Mouse (Mus musculus) midbrain, embryonic 16.5 days (tissue): ENCODE data around the gene Ccnl2. TPM values are rescaled to one million over a fixed set of nuclear protein-coding genes. Genes with fewer than 3 reads are reported as not detected.
A peak's percentile ranks its signal among the peaks of the same experiment; 100 is the strongest.

Experiments
- ATAC-seq: fragments of 200-750 bp; cut with Nextera tagmentation; 2 replicates; pipeline ENCODE4 v1.8.0; 2017; ENCODE audit warnings: moderate TSS enrichment
- H3K27ac ChIP-seq: fragments of 300-500 bp; sonication (generic); 2 replicates; pipeline ENCODE4 v1.5.1; 2014; ENCODE audit warnings: mild to moderate bottlenecking, low read length, mixed read lengths
- H3K27me3 ChIP-seq: fragments of 300-500 bp; sonication (generic); 2 replicates; pipeline ENCODE4 v1.6.1; 2014; ENCODE audit warnings: low read depth, low read length, mixed read lengths; ENCODE audit not compliant: control insufficient read depth, insufficient read depth
- H3K36me3 ChIP-seq: fragments of 300-500 bp; sonication (generic); 2 replicates; pipeline ENCODE4 v1.6.1; 2014; ENCODE audit warnings: mild to moderate bottlenecking, low read length, moderate library complexity, mixed read lengths; ENCODE audit not compliant: control insufficient read depth, insufficient read depth
- H3K4me1 ChIP-seq: fragments of 300-500 bp; sonication (generic); 2 replicates; pipeline ENCODE4 v1.6.1; 2014; ENCODE audit warnings: mild to moderate bottlenecking, low read length, mixed read lengths; ENCODE audit not compliant: control insufficient read depth, insufficient read depth
- H3K4me2 ChIP-seq: fragments of 300-500 bp; sonication (generic); 2 replicates; pipeline ENCODE4 v1.6.1; 2014; ENCODE audit warnings: mild to moderate bottlenecking, low read length, mixed read lengths
- H3K4me3 ChIP-seq: fragments of 300-500 bp; sonication (generic); 2 replicates; pipeline ENCODE4 v1.5.1; 2014; ENCODE audit warnings: low read depth, mild to moderate bottlenecking, low read length, moderate library complexity, mixed read lengths
- H3K9ac ChIP-seq: fragments of 300-500 bp; sonication (generic); 2 replicates; pipeline ENCODE4 v1.6.1; 2014; ENCODE audit warnings: low read depth, low read length, mixed read lengths
- H3K9me3 ChIP-seq: fragments of 300-500 bp; sonication (generic); replicated peaks from 2 replicates; pipeline ENCODE4 v1.6.1; 2014; ENCODE audit warnings: mild to moderate bottlenecking, low read length, mixed read lengths; ENCODE audit not compliant: control insufficient read depth, poor library complexity, severe bottlenecking
- WGBS: fragments of 180-500 bp; shearing (Covaris S2); extraction: QIAGEN DNeasy Blood & Tissue Kit; methylation state at CpG from one replicate; pipeline ENCODE4 v1.1.7; 2014; 5-methylcytosine and 5-hydroxymethylcytosine counted together
- polyA plus RNA-seq: library from polyadenylated mRNA; unstranded; fragments of >200 nt; fragmentation: Nextera tagmentation; extraction: Ambion mirVana; gene quantifications from 2 replicates; pipeline ENCODE4 v1.2.1, GENCODE M21; 2015

Gene Ccnl2
- 148 and 154 TPM in 2 replicates for polyA plus RNA-seq

DNA sequence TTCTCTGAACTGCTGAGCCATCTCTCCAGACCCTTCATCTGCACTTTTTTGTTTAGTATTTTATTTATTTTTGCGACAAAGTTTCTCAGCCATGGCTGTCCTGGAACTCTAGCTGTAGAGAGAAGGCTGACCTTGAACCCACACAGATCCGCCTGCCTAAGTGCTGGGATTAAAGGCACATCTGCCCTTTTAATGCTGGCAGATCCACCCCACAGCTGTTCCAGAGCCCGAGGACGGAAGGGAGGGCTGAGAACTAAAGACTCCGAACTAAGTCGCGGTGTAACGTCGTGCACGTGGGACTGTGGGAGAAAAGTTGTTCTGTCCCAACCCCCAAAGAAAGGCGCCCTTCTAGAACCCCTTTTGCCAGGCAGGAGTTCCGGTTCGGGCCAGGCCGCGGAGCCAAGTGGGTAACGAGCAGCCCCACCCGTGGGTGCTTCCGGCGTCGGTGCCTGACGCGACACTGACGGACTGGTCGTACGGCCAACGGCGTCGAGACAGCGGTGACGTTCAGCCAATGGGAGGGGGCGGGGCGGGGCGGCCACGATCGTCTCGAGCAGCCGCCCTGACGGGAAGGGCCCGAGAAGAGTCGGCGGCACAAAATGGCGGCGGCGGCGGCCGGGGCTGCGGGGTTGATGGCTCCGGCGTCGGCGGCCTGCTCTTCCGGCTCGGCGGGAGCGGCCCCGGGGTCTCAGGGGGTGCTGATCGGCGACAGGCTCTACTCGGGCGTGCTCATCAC, at the start of gene Ccnl2:
Gene Ccnl2, plus strand, starts transcription at position 561 of the 736 bp plus-strand sequence.
- Histone ChIP-seq H3K4me2 (peak within 1 kb of the TSS; percentile 95), H3K36me3 (peaks cover 46% of the 10 kb centered on the region), H3K4me1 (peaks cover 21% of the 10 kb centered on the region), H3K9ac (peak within 1 kb of the TSS; percentile 98), H3K27ac (peak within 1 kb of the TSS; percentile 90), H3K9me3 (no peaks in the 10 kb centered on the region), H3K4me3 (peak within 1 kb of the TSS; percentile 83), H3K27me3 (no peaks in the 10 kb centered on the region)
- under 1% methylated on average over 51 of the region's 60 CpGs for WGBS
- peak; percentile 99 for ATAC-seq

DNA sequence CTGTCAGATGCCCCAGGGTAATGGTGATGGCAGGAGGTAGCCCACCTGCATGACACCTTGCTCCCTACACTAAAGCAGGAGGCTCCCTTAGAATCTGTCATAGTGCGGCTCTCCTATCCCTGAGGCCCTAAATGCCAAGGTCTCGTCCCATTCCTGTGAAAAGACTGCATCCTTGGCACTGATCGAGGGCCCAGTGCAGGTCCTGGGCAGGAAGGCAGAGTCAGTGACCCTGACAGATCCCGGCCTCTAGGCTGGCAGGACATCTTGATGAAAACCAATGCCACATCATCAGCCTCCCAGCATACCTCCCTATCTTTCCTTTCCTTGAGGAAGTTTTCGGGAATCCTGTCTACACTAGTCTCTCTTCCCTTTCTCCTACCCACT, 42.8 kb upstream of the Ccnl2 start:
- H3K36me3 ChIP-seq: no peaks in the 10 kb centered on the region
- no peak for ATAC-seq
- peaks cover 9% of the 10 kb centered on the region for H3K4me1 ChIP-seq
- H3K4me3 ChIP-seq: peak overlapping the region; percentile 46; the same call in 1 of the 2 replicates
- no peak overlapping the region for H3K27ac ChIP-seq
- peak overlapping the region; percentile 67 for H3K4me2 ChIP-seq
- no peaks in the 10 kb centered on the region for H3K9me3 ChIP-seq
- peaks cover 4% of the 10 kb centered on the region for H3K27me3 ChIP-seq
- WGBS: 60% methylated on average over 5 of the region's 5 CpGs
- peak overlapping the region; percentile 76 for H3K9ac ChIP-seq

GRCm38 (mm10) chr4:155769880-155770512, 42.3 kb upstream of the Ccnl2 start:
- Histone ChIP-seq H3K27me3 (peaks cover 4% of the 10 kb centered on the region), H3K4me3 (peak overlapping the region; percentile 46), H3K36me3 (no peaks in the 10 kb centered on the region), H3K27ac (peak overlapping the region; percentile 28), H3K4me2 (peak overlapping the region; percentile 67), H3K9me3 (no peaks in the 10 kb centered on the region), H3K4me1 (peaks cover 11% of the 10 kb centered on the region), H3K9ac (peak overlapping the region; percentile 76)
- ATAC-seq: peak; percentile 79
- WGBS: 1% methylated on average over 38 of the region's 39 CpGs

DNA sequence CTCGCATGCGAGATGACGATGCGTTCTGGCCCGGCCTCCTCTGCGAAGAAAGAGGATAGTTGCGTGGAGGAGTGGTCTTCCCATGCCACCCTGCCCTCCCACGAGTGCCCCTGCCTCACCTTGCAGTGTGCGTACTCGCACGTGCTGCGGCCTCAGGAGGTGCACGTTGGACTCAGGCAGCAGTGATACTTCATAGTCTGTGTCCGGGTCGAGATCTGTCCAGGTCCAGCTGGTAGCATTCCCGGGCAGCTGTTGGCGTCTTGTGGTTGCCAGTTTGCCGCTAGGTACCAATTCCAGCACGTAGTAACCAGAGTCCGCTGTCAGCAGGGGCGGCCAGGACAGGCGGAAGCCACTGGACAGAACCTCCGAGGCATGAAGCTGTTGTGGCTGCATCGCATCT, 41.7 kb upstream of the Ccnl2 start:
- Histone ChIP-seq H3K9me3 (no peaks in the 10 kb centered on the region), H3K9ac (peak overlapping the region; percentile 76), H3K36me3 (no peaks in the 10 kb centered on the region), H3K4me3 (peak overlapping the region; percentile 46), H3K27me3 (peaks cover 4% of the 10 kb centered on the region), H3K4me1 (peaks cover 15% of the 10 kb centered on the region), H3K4me2 (peak overlapping the region; percentile 67), H3K27ac (peak overlapping the region; percentile 28; the same call in 1 of the 2 replicates)
- 36% methylated on average over 24 of the region's 24 CpGs for WGBS
- ATAC-seq: peak; percentile 7; the same call in 1 of the 2 replicates

- Histone ChIP-seq H3K4me1 (peaks cover 15% of the 10 kb centered on the region), H3K27me3 (peaks cover 4% of the 10 kb centered on the region), H3K36me3 (no peaks in the 10 kb centered on the region), H3K27ac (no peak overlapping the region), H3K9me3 (no peaks in the 10 kb centered on the region), H3K9ac (no peak overlapping the region), H3K4me3 (no peak overlapping the region), H3K4me2 (no peak overlapping the region)
- ATAC-seq: no peak
- WGBS: 90% methylated on average over 2 of the region's 2 CpGs
Measured at GRCm38 (mm10) chr4:155771706-155772105, 40.6 kb upstream of the Ccnl2 start.

DNA sequence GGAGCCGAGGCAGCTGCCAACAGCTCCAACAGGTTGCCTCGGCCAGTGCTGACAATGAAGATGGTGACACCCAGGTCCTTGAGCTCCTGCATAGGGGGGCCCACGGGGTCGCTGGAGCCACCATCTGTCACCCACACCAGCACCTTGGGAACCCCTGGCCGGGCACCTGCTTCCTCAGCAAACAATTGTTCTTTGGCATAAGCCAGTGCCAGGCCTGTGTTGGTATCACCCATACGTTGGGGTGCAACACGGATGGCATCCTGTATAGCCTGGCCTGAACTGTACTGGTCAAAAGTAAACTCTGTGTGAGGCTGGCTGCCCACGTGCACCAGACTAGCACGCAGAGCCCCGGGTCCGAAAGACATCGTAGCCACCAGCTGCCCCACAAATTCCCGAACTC, 39.5 kb upstream of the Ccnl2 start:
- H3K9me3 ChIP-seq: no peaks in the 10 kb centered on the region
- peaks cover 15% of the 10 kb centered on the region for H3K4me1 ChIP-seq
- ATAC-seq: no peak
- WGBS: 86% methylated on average over 13 of the region's 13 CpGs
- H3K9ac ChIP-seq: peak overlapping the region; percentile 21; the same call in 1 of the 2 replicates
- H3K4me2 ChIP-seq: peak overlapping the region; percentile 12; the same call in 1 of the 2 replicates
- no peak overlapping the region for H3K4me3 ChIP-seq
- no peak overlapping the region for H3K27ac ChIP-seq
- peaks cover 4% of the 10 kb centered on the region for H3K27me3 ChIP-seq
- no peaks in the 10 kb centered on the region for H3K36me3 ChIP-seq

DNA sequence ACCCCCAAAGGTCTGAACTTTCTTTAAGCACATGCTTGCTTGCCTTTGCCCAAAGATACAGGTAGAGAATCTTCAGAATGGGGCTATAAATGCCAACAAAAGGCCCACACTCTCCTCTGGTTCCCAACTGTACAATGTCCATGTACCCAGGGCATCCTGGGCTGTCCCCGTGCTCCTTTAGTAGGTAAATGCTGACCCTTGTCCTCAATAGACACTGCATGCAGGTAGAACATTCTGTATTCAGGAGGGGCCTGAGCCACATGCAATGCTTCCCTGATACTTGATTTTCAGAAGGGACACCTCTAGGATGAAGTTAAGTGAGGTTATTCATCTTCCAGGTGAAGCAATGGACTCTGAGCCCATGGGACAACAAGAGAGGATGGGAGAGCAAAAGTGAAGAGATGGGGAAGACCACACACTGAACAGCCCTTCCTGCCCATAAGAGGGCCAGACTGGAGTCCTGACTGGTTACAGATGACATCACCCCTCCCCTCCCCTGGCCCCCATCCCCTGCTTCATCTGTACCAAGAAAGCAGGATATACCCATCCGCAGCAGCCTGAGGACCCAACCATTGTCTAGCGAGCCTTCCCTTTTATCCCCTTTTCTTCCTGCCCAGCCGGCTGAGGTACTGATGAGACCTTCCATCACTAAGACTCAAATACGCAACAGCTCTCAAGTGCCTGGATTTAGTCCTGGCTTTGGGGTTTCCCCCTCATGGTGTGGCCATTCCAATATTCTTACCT, 38.8 kb upstream of the Ccnl2 start:
- Histone ChIP-seq H3K4me2 (peak overlapping the region; percentile 80), H3K27me3 (peaks cover 4% of the 10 kb centered on the region), H3K27ac (no peak overlapping the region), H3K9ac (peak overlapping the region; percentile 66), H3K4me3 (peak overlapping the region; percentile 46), H3K9me3 (no peaks in the 10 kb centered on the region), H3K36me3 (no peaks in the 10 kb centered on the region), H3K4me1 (peaks cover 15% of the 10 kb centered on the region)
- 35% methylated on average over 5 of the region's 5 CpGs for WGBS
- ATAC-seq: no peak

- ATAC-seq: peak; percentile 82
- Histone ChIP-seq H3K9me3 (no peaks in the 10 kb centered on the region), H3K36me3 (no peaks in the 10 kb centered on the region), H3K9ac (peak within 1 kb of the TSS; percentile 66), H3K27ac (peak within 1 kb of the TSS; percentile 77), H3K27me3 (peaks cover 4% of the 10 kb centered on the region), H3K4me2 (peak within 1 kb of the TSS; percentile 80), H3K4me3 (peak within 1 kb of the TSS; percentile 46), H3K4me1 (peaks cover 15% of the 10 kb centered on the region)
- 2% methylated on average over 34 of the region's 35 CpGs for WGBS
Measured at GRCm38 (mm10) chr4:155774280-155774754, 38.0 kb upstream of the Ccnl2 start, which contains the start of gene Vwa1. Gene Vwa1 (minus strand): TSS chr4:155774698.
